Mouse (Mus musculus) liver, adult 2 months (tissue): ENCODE results near the gene Olfr810.

ENCODE experiments used
- CTCF ChIP-seq: fragments of 200-500 bp; IDR thresholded peaks from 2 replicates; pipeline ENCODE4 v1.5.1; 2011; ENCODE audit warnings: low read depth, low read length, control low read depth
- POLR2A ChIP-seq: fragments of 200-500 bp; IDR thresholded peaks from 2 replicates; pipeline ENCODE4 v1.6.1; 2011; ENCODE audit warnings: low read length, control low read depth; ENCODE audit not compliant: insufficient read depth; ENCODE audit errors: extremely low read depth

- TF ChIP-seq CTCF (no peak), POLR2A (no peak)
These were observed 37.0 kb downstream of the Olfr810 start, which contains the start of gene Olfr807 for GRCm38 (mm10) chr10:129757693-129758092.
